Mouse (Mus musculus): ENCODE measurements around the gene Ccdc78. TPM values are rescaled to one million over a fixed set of nuclear protein-coding genes. Genes with fewer than 3 reads are reported as not detected.

The Ccdc78 gene
- total RNA-seq, 1 experiment from 2014 or later, result not detected

DNA sequence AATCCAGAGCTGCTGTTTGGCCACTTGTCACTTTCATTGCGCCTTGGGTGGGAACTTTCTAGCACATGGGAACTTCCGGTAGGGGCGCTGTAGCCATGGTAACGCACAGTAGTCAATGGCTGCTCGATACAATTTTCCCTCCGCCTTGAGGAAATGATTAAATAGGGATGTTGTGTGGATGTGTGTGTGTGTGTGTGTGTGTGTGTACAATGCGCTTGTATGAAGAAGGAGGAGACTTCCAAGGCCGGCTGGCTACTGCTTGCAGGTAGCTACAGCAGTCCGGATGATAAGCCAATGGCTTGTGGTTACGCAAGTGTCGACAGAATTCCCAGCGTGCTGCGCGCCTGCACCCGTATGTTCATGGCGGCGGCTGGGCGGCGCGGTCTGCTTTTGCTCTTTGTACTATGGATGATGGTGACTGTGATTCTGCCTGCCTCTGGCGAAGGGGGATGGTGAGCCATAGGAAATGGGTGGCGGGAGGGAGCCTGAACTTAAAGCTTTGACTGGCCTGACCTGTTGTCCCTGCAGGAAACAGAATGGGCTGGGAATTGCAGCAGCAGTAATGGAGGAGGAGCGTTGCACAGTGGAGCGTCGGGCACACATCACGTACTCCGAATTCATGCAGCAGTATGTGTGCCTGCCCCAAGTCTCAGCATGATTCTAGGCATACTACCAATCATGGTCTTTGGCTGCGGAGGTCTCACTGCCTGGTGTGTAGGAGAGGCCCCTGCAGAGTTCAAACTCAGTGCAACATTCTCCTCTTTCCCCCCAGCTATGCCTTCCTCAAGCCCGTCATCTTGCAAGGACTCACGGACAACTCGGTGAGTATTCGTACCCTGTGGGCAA lies 42.6 kb downstream of the Ccdc78 start, which contains the start of gene Jmjd8:
Gene Jmjd8, plus strand, starts transcription at position 156 of the 846 bp plus-strand sequence.
- no peak for ATAC-seq (ENCODE audit: extremely low read depth, insufficient number of reproducible peaks, low FRiP score, poor library complexity, severe bottlenecking)

DNA sequence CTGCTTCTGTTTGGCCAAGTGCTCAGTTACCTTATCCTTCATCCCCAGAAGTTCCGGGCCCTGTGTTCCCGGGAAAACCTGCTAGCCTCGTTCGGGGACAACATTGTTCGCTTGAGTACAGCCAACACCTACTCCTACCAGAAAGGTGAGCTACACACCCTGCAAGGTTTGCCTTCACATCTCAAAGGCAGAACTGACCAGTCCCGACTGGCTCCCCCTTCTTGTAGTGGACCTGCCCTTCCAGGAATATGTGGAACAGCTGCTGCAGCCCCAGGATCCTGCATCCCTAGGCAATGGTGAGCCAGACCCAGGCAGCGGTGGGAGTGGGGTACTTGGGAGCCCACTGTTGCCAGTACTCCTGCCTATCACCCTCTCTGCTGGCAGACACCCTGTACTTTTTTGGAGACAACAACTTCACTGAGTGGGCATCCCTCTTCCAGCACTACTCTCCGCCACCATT lies 43.2 kb downstream of the Ccdc78 start:
- no peak for ATAC-seq (ENCODE audit: extremely low read depth, insufficient number of reproducible peaks, low FRiP score, poor library complexity, severe bottlenecking)

DNA sequence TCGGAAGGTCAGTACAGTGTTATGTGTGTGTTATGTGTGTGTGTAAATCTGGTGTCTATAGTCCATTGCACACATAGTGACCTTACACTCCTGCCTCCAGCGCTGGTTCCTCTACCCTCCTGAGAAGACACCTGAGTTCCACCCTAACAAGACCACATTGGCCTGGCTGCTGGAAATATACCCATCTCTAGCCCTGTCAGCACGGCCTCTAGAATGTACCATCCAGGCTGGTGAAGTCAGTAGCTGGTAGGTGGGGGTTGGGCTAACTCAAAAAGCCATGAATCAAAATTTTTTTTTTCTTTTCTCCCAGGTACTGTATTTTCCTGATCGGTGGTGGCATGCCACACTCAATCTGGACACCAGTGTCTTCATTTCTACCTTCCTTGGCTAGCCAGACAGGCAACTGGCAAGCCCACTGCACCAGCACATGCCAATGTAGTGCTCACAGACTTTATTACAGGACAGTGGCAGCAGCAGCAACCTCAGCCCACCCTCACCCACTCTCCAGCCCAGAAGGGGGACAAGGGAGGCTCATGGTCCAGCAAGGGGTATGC lies 43.9 kb downstream of the Ccdc78 start:
- ATAC-seq (ENCODE audit: extremely low read depth, insufficient number of reproducible peaks, low FRiP score, poor library complexity, severe bottlenecking), result no peak

DNA sequence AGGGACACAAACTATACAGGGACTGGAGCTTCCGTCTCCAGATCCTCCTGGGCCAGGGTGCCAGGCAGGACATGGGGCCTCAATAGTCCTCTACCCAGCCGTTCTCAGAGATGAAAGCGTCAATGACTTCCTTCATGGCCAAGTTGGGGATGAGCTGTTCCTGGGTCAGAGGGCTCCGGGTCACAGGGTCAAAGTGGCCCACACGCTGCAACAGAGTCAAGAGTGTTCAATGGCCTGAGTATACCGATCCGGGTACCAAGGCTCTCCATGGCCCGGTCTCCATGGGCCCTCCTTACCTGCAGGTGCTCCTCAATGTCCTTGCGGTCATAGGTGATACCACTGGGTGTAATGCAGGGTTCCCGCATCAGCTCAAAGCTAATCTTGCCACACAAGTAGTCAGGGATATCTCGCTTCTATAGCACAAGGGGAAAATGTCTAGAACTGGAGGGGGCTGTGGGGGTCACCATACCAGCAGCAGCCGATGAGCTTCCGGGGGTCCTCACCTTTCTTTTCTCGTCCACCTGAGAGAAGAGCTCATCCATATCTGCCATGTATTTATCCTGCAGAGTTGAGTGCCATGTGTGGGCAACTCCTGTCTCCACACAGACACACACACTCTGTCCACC lies 44.5 kb downstream of the Ccdc78 start:
- no peak for ATAC-seq (ENCODE audit: extremely low read depth, insufficient number of reproducible peaks, low FRiP score, poor library complexity, severe bottlenecking)

DNA sequence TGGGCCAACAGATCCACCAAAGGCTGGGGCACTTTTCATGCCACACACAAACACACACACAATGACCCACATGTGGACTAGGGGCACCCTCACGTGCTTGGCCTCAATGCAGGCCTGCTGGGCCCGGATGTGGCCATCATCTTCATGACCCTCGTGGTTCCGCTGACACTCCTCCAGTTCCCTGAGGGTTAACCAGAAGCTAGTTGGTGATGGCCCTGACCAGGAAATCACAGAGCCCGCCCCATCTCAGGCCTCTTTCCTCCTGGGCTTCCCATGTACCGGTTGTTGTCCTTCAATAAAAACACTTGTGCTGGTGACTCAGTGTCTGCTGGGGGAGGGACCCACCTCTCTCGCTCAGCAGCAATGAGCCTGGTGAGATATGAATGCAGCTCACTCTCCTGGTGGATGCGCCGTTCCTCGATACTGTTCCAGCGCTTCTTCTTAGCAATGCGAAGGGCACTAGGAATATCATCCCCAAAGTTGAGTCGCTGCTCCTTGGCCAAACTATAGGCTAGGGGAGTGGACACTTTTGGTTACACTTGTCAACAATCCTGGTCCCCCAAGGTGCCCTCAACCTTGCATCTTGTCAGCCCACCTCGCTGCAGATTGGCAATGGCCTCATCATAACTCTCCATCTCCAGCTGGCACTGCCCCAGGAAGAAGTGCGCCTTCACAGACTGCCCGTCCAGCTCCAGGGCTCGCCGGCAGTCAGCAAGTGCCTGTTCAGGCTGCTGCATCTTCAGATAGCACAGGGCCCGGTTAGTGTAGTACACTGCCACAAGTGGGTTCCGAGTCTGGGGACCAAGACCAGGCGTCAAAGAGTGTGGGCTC lies 45.3 kb downstream of the Ccdc78 start:
- ATAC-seq (ENCODE audit: extremely low read depth, insufficient number of reproducible peaks, low FRiP score, poor library complexity, severe bottlenecking), result no peak

DNA sequence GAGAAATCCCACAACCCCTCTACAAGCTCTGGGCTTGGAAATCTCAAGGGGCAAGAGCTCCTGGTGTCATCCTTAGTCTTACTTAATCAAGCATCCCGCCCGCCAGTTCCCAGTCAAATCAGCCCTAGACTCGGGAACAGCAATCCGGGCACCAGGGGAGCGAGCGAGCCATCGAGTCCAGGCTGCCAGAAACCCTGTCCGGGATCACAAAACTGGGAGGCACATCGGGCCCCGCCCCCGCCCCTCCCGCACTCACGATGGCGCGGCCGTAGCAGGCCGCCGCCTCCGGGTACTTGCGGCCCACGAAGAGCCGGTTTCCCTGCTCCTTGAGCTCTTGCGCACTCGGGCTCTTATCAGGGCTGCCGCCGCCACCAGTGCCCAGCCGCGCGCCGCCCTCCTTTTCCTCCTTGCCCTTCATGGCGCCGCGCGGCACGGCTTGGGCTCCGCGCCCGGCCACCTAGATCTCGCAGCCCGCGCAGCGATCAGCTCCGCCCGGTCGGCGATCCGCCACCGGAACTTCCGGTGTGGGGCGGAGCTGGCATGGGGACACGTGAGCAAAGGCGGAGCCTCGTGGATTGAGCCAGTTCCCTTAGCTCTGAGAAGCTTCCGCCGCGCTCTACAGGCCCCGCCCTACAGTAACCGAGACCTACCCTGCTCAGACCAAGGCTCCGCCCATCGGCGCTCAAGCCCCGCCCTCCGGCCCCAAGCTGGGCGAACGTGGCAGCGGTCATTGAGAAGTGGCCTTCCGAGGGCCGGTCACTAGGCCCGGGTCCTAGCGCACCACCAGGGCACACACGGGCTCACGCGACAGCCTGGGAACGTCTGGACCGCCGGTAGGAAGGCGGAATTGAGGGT lies 46.3 kb downstream of the Ccdc78 start:
- ATAC-seq (ENCODE audit: extremely low read depth, insufficient number of reproducible peaks, low FRiP score, poor library complexity, severe bottlenecking), result peak; percentile 89

DNA sequence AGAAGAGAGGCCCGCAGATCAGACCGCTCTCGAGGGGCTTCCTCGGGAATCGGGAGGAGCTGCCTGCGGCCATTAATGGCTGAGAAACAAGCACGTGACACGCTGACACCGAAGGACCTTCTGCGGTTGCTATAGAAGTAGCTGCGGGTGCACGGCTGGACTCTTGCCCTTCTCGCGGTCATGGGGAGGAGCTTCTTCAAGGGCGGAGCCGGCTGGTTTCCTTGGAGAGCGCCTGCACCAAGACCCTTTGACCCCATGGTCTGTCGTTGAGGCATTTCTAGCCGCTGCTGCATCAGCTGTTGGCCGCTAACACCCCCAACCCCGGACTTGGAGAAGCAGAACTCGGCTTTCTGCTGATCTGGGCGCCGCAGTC lies 46.9 kb downstream of the Ccdc78 start, which contains the start of gene Stub1:
Gene Stub1, minus strand, starts transcription at position 114 of the 373 bp plus-strand sequence.
- peak; percentile 0; the same call in 1 of the 2 replicates for ATAC-seq (ENCODE audit: extremely low read depth, insufficient number of reproducible peaks, low FRiP score, poor library complexity, severe bottlenecking)

DNA sequence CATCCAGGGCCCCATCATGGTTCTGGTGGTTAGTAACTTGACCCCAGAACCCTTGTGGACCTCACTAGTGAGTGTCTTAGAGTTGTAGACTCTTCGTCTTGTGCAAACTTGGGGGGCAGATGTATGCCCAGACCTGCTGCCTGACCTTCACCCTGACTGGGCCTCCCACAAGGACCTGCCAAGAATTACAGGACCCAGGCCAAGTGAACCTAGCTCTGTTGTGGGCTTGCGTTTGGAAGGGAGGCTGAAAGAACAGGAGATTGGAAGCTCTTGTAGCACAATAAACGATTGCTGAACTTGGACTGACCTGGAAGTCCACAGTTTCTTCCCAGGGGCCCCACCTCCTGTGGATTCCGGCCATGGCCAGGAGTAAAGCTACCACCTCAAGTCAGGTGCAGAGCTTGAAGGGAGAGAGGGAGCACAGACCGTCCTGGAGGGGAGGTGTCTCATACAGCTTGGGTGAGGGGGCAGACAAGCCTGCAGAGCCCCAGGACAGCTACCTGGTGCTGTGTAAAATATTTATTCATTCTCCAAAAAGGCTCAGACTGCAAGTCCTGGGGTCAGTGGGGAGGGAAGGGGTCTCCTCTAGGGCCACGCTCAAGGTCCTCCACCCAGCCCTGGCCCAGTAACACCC lies 47.7 kb downstream of the Ccdc78 start:
- no peak for ATAC-seq (ENCODE audit: extremely low read depth, insufficient number of reproducible peaks, low FRiP score, poor library complexity, severe bottlenecking)

DNA sequence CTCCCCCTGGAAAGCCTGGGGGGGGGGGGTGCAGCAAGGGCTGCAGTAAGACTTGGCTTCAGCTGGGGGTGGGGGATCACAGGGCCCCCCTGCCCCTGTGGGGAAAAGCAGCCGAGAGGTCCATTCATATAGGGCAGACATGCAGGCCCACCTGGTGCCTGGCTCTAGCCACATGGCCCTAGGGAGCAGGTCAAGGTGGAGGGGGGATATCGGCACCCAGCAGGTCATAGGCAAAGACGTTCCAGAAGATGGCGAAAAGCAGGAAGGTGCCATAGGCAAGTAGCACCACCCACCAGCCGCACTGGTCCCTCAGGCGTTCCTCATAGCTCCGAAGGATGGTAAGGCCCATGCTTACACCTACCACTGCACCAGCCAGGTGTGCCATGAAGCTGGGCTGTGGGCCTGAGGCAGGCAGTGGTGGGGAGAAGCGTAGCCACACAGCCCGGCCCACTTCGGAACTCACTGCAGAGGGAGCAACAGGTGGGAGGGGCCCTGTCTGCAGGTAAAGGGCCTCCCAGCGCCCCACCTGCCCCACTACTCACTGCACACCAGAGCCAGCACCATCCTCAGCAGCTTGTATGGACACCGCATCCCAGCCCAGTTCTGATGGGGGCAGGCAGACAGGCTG lies 48.3 kb downstream of the Ccdc78 start:
- no peak for ATAC-seq (ENCODE audit: extremely low read depth, insufficient number of reproducible peaks, low FRiP score, poor library complexity, severe bottlenecking)

DNA sequence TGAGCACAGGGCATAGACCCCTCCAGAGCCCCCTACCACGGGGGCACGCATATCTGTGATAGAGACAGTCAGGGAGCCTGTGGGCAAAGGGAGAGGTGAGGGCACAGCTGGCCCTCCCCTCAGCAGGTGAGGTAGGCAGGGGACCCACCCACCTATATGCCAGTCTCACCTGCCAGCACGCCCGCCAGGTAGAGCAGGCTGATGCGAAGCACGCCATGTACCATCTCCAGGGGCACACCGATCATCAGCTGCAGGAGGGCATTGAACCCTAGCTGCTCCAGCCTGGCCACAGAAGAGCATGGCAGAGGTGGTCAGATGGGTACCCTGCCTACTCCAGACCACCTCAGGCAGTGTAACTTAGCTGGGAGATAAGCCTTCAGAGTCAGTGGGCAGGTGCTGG lies 48.9 kb downstream of the Ccdc78 start:
- ATAC-seq (ENCODE audit: extremely low read depth, insufficient number of reproducible peaks, low FRiP score, poor library complexity, severe bottlenecking), result no peak

DNA sequence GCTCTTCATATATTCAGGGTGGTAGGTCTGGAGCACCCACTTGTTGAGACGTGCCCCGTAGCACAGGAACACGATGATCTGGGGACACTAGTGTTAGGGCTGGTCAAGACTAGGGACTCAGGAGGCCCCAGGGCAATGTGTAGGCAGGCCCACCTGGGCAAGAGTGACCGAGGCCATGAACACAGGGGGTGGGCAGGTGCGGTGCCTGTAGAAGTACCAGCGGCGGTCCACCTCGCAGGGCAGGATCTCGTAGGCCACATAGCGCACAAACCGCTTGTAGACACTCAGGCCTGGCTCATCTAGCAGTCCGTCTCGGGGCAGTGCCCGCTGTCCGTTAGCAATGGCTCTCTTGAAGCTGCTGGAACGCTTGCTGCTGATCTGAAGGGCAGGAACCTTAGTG lies 49.4 kb downstream of the Ccdc78 start:
- no peak for ATAC-seq (ENCODE audit: extremely low read depth, insufficient number of reproducible peaks, low FRiP score, poor library complexity, severe bottlenecking)

DNA sequence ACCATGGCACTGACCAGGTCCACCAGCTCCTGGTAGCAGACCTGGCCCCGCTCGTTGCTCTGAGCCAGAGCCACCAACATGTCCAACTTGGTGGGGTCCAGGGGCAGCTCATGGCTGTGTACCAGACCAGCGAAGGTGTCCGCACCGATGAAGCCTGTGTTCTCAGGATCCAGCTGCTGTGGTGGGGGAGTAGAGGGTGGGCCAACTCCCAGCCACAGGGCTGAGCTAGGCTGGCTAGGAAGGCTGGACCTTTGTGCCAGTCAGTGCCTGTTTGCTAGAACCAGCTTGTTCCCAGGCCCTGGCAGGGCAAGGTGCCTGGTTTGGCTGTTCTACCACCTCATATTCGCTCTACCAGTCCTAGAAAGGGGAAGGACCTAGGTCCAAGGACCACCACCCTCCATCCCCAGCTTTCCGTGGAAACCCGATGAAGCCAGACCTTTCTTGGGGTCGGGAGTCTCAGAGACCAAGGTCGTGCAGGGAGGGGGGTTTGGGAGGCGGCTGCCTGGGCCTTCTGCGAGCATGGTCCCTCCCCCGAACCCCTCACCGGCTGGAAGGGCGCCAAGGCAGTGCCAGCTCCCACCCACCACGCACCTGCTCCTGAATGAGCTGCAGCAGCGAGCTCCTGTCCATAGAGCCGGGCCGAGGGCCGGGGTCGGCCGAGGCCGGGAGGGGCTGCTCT lies 50.2 kb downstream of the Ccdc78 start:
- no peak for ATAC-seq (ENCODE audit: extremely low read depth, insufficient number of reproducible peaks, low FRiP score, poor library complexity, severe bottlenecking)

DNA sequence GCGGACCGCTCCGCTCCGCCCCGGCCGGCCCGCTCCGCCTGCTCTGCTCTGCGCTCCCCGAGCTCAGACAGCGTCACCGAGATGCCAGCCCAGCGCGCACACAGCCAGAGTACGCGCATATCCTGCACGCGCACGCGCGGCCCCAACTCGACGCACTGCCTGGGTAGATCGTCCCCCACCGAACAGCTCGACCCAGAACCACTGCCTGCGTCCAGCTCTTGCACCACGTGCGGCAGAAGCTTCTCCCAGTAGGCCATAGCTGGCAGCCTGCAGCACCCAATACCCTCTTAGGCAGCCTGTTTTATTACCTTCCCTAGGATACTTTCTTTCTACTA lies 50.7 kb downstream of the Ccdc78 start, which contains the start of gene Rhbdl1:
Gene Rhbdl1, minus strand, starts transcription at position 220 of the 335 bp plus-strand sequence.
- no peak for ATAC-seq (ENCODE audit: extremely low read depth, insufficient number of reproducible peaks, low FRiP score, poor library complexity, severe bottlenecking)

DNA sequence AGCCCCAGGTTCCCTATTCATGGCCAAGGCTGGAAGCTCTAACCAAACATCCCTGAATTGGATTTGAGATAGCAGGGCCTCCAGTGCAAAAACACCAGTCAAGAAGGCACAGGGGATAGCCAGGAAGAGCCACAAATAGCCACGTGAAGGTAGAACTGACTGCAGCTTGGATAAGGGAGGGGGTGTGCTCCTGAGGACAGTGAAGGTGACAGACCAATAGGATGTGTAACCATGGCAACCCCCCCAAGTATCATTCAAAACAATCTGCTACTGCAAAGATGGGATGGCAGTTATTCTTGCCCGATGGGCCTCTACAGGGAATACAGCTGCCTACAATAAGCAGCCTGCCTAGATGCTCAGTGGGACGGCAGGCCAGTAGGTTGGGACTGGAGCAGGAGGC lies 51.2 kb downstream of the Ccdc78 start:
- ATAC-seq (ENCODE audit: extremely low read depth, insufficient number of reproducible peaks, low FRiP score, poor library complexity, severe bottlenecking), result no peak

DNA sequence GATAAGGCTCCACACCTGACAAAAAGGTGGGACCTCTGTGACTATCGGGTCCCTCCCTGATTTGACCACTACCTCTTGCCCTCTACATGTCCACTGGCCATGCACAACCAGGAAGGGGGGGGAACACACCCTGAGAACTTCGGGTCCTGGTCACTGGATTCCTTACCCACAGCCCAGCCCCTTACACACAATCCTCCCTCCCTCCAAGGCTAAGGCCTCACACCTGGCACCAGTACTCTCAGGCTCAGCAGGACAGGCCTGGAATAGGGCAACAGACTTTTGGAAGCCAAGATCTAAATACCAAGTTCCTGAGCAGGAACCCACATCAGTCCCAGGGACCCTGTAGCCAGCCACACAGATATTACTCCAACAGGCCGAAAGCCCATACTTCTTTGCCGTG lies 52.5 kb downstream of the Ccdc78 start:
- ATAC-seq (ENCODE audit: extremely low read depth, insufficient number of reproducible peaks, low FRiP score, poor library complexity, severe bottlenecking), result no peak

DNA sequence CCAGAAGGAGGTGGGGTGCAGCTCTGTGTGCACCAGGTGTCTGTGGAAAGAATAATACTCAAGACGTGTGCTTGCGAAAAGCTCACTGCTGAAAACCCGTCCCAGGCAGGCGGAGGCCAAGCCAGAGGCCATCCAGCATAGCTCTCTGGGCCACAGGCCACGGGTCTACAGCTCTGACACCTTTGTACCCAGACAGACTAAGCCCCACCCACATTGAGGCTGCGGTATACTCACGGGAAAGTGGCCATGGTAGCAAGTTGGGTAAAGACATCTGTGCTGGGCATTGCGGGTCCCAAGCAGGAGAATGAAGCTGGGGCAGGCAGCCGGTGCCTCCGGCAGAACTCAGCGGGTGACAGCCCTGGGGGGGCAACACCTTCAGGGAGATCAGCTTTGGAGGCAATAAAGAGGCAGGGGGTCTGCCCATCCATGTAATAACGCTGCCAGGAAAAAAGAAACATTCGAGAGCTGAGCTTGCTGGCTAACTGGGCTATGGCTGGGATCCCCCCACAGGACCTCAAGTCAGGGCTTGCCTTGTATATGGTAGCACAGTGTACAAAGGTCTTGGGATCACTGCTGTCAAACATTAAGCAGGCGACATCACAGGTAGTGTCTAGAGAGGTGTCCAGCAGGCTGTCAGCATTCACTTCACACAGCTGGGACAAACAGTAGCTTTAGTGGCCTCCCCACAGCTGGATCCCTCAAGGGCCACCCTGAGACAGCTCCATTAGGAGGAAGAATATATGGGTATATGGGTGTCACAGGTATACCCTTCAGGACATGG lies 53.3 kb downstream of the Ccdc78 start:
- no peak for ATAC-seq (ENCODE audit: extremely low read depth, insufficient number of reproducible peaks, low FRiP score, poor library complexity, severe bottlenecking)
